In genomic region chr15:89180081-89180541, GRCm38 (mm10) we compare ENCODE assay signal across 9 mouse cellular contexts. TPM values are rescaled to one million over a fixed set of nuclear protein-coding genes. Genes with fewer than 3 reads are reported as not detected.
A peak's percentile ranks its signal among the peaks of the same experiment; 100 is the strongest.
DNase-seq lines count a peak whose midpoint lies in the region; ATAC-seq and TF ChIP-seq lines count a peak whose summit lies in the region.
"Had no signal": no experiment of that assay in that cellular context is flagged by ENCODE, and none has a peak within 500 bp of the region (broad histone marks: within the 10 kb centered on the region; RNA-seq: fewer than 3 reads in every experiment).

No protein-coding gene starts in this region.

- H3K4me1 ChIP-seq in heart, embryonic 10.5 days: peaks cover 73% of the 10 kb centered on the region
- peaks cover 4% of the 10 kb centered on the region for H3K4me1 ChIP-seq in bone marrow, adult 2 months (ENCODE audit: control insufficient read depth, insufficient read depth, low read length)
- peaks cover 67% of the 10 kb centered on the region for H3K4me1 ChIP-seq in liver, embryonic 13.5 days (replicated peaks)
- H3K4me1 ChIP-seq in stomach, embryonic 14.5 days (ENCODE audit: control insufficient read depth, insufficient read depth, low read length): peaks cover 48% of the 10 kb centered on the region

- ATAC-seq in liver, embryonic 13.5 days (ENCODE audit: low read depth): no peak
- ATAC-seq in stomach, embryonic 14.5 days (ENCODE audit: insufficient number of reproducible peaks, insufficient read depth, low FRiP score, low read depth): no peak

- H3K27me3 ChIP-seq in heart, embryonic 10.5 days (ENCODE audit: insufficient read depth, poor library complexity, severe bottlenecking): no peaks in the 10 kb centered on the region
- peaks cover 69% of the 10 kb centered on the region for H3K27me3 ChIP-seq in liver, embryonic 13.5 days
- H3K27me3 ChIP-seq in stomach, embryonic 14.5 days (ENCODE audit: control insufficient read depth, insufficient read depth, low read length): no peaks in the 10 kb centered on the region
- H3K27me3 ChIP-seq: Patski had no signal

- 0 out of 2 replicates have a peak, but pooled peaks cover 6% of the 10 kb centered on the region for H3K36me3 ChIP-seq in heart, embryonic 10.5 days
- no peaks in the 10 kb centered on the region for H3K36me3 ChIP-seq in liver, embryonic 13.5 days
- H3K36me3 ChIP-seq in stomach, embryonic 14.5 days (ENCODE audit: control insufficient read depth, insufficient read depth, low read length): no peaks in the 10 kb centered on the region

- no peak for TF ChIP-seq CTCF in bone marrow, adult 2 months (IDR thresholded peaks at IDR 0.05; ENCODE audit: control insufficient read depth, insufficient read depth, low read length)

- peak overlapping the region; percentile 87 for H3K4me3 ChIP-seq in heart, embryonic 10.5 days
- peak overlapping the region; percentile 54 for H3K4me3 ChIP-seq in bone marrow, adult 2 months (replicated peaks; ENCODE audit: control insufficient read depth, low read depth, low read length)
- H3K4me3 ChIP-seq in liver, embryonic 13.5 days (replicated peaks): peak overlapping the region; percentile 63
- H3K4me3 ChIP-seq in stomach, embryonic 14.5 days (ENCODE audit: low read depth, low read length): peak overlapping the region; percentile 78

- peak overlapping the region; percentile 93 for H3K27ac ChIP-seq in heart, embryonic 10.5 days
- peak overlapping the region; percentile 30 for H3K27ac ChIP-seq in bone marrow, adult 2 months (ENCODE audit: control insufficient read depth, insufficient read depth, low read depth, low read length, poor library complexity)
- peak overlapping the region; percentile 67 for H3K27ac ChIP-seq in liver, embryonic 13.5 days
- H3K27ac ChIP-seq in stomach, embryonic 14.5 days (ENCODE audit: low read length): peak overlapping the region; percentile 86

- 1% methylated on average over 26 of the region's 26 CpGs for WGBS in heart, embryonic 10.5 days
- WGBS in bone marrow, adult 2 months: 6% methylated on average over 26 of the region's 26 CpGs
- 4% methylated on average over 26 of the region's 26 CpGs for WGBS in liver, embryonic 13.5 days (ENCODE audit: insufficient replicate concordance)
- WGBS in stomach, embryonic 14.5 days: 0% methylated on average over 26 of the region's 26 CpGs

- no peaks in the 10 kb centered on the region for H3K9me3 ChIP-seq in heart, embryonic 10.5 days
- no peaks in the 10 kb centered on the region for H3K9me3 ChIP-seq in liver, embryonic 13.5 days (replicated peaks)
- H3K9me3 ChIP-seq in stomach, embryonic 14.5 days (ENCODE audit: control insufficient read depth, low read depth, low read length): no peaks in the 10 kb centered on the region

- H3K9ac ChIP-seq in liver, embryonic 13.5 days: peak overlapping the region; percentile 65
- peak overlapping the region; percentile 87 for H3K9ac ChIP-seq in stomach, embryonic 14.5 days (replicated peaks; ENCODE audit: low read depth, low read length)

- no peak for TF ChIP-seq POLR2A in bone marrow, adult 2 months (IDR thresholded peaks at IDR 0.05; ENCODE audit: borderline replicate concordance, control insufficient read depth, low read depth, low read length)

- peak overlapping the region; percentile 69 for H3K4me2 ChIP-seq in liver, embryonic 13.5 days
- peak overlapping the region; percentile 61 for H3K4me2 ChIP-seq in stomach, embryonic 14.5 days (replicated peaks; ENCODE audit: low read depth, low read length)

- DNase-seq in heart, embryonic 10.5 days (ENCODE audit: low spot score): no peak
- no peak for DNase-seq in heart, adult 11 months
- DNase-seq in heart, postnatal 4 days: peak; percentile 50
- DNase-seq in liver, embryonic 13.5 days: no peak
- no peak for DNase-seq in ovary, postnatal 10 days (ENCODE audit: low spot score)
- no peak for DNase-seq in left cerebral cortex, adult 8-10 months (ENCODE audit: low spot score in 2 of 2)

RNA-seq across cellular contexts. Expression of gene Plxnb2, which starts 0.5 kb away (rescaled TPM):
- 106 and 117 TPM in 2 replicates for polyA plus RNA-seq in heart, embryonic 10.5 days (2016; fragmentation: Nextera tagmentation; extraction: Ambion mirVana)
- polyA plus RNA-seq in bone marrow, adult 2 months (2011; ENCODE audit: insufficient read depth, insufficient read length, low replicate concordance, missing spikeins): 11.1 and 30.9 TPM in 2 replicates
- total RNA-seq in heart, postnatal 4 days (2021): 100 to 1,000 TPM; 132 to 137 TPM
- 20.2 and 21.2 TPM in 2 replicates for polyA plus RNA-seq in liver, embryonic 13.5 days (2015; fragmentation: Nextera tagmentation; extraction: Ambion mirVana)
- 146 and 147 TPM in 2 replicates for polyA plus RNA-seq in stomach, embryonic 14.5 days (2014; fragmentation: Nextera tagmentation; extraction: Ambion mirVana)
- total RNA-seq in left cerebral cortex, adult 8-10 months (2022): 10 to 100 TPM; 42.6 to 60.9 (median 54.8) TPM

RNA-seq across cellular contexts. Expression of gene Dennd6b, which starts 16.2 kb away (rescaled TPM):
- polyA plus RNA-seq in heart, embryonic 10.5 days (2016; fragmentation: Nextera tagmentation; extraction: Ambion mirVana): 23.1 and 23.5 TPM in 2 replicates
- polyA plus RNA-seq in bone marrow, adult 2 months (2011; ENCODE audit: insufficient read depth, insufficient read length, low replicate concordance, missing spikeins): 8.1 and 13.6 TPM in 2 replicates
- 10 to 100 TPM in 1 of 2 experiments, 1 to 10 TPM in 1; 8.7 to 10.3 TPM for total RNA-seq in heart, postnatal 4 days (2021)
- polyA plus RNA-seq in liver, embryonic 13.5 days (2015; fragmentation: Nextera tagmentation; extraction: Ambion mirVana): 3.0 and 3.2 TPM in 2 replicates
- polyA plus RNA-seq in stomach, embryonic 14.5 days (2014; fragmentation: Nextera tagmentation; extraction: Ambion mirVana): 16.4 and 17.6 TPM in 2 replicates
- total RNA-seq in left cerebral cortex, adult 8-10 months (2022): 10 to 100 TPM; 46.2 to 59.3 (median 50.7) TPM

RNA-seq across cellular contexts. Expression of gene Mapk11, which starts 30.7 kb away (rescaled TPM):
- polyA plus RNA-seq in heart, embryonic 10.5 days (2016; fragmentation: Nextera tagmentation; extraction: Ambion mirVana): 4.2 and 4.8 TPM in 2 replicates
- polyA plus RNA-seq in bone marrow, adult 2 months (2011; ENCODE audit: insufficient read depth, insufficient read length, low replicate concordance, missing spikeins): 5.7 and 7.6 TPM in 2 replicates
- total RNA-seq in heart, postnatal 4 days (2021): 1 to 10 TPM; 4.1 to 5.4 TPM
- 0.76 and 0.78 TPM in 2 replicates for polyA plus RNA-seq in liver, embryonic 13.5 days (2015; fragmentation: Nextera tagmentation; extraction: Ambion mirVana)
- 6.5 and 7.9 TPM in 2 replicates for polyA plus RNA-seq in stomach, embryonic 14.5 days (2014; fragmentation: Nextera tagmentation; extraction: Ambion mirVana)
- 10 to 100 TPM; 35.8 to 40.9 (median 39.4) TPM for total RNA-seq in left cerebral cortex, adult 8-10 months (2022)

RNA-seq across cellular contexts. Expression of gene Ppp6r2, which starts 31.2 kb away (rescaled TPM):
- 12.4 and 23.5 TPM in 2 replicates for polyA plus RNA-seq in heart, embryonic 10.5 days (2016; fragmentation: Nextera tagmentation; extraction: Ambion mirVana)
- polyA plus RNA-seq in bone marrow, adult 2 months (2011; ENCODE audit: insufficient read depth, insufficient read length, low replicate concordance, missing spikeins): 42.6 and 54.0 TPM in 2 replicates
- 10 to 100 TPM; 51.4 to 54.7 TPM for total RNA-seq in heart, postnatal 4 days (2021)
- polyA plus RNA-seq in liver, embryonic 13.5 days (2015; fragmentation: Nextera tagmentation; extraction: Ambion mirVana): 16.2 and 17.1 TPM in 2 replicates
- polyA plus RNA-seq in stomach, embryonic 14.5 days (2014; fragmentation: Nextera tagmentation; extraction: Ambion mirVana): 33.5 and 34.6 TPM in 2 replicates
- 100 to 1,000 TPM; 150 to 165 (median 161) TPM for total RNA-seq in left cerebral cortex, adult 8-10 months (2022)

RNA-seq across cellular contexts. Expression of gene Mapk12, which starts 39.6 kb away (rescaled TPM):
- 25.4 and 26.4 TPM in 2 replicates for polyA plus RNA-seq in heart, embryonic 10.5 days (2016; fragmentation: Nextera tagmentation; extraction: Ambion mirVana)
- polyA plus RNA-seq in bone marrow, adult 2 months (2011; ENCODE audit: insufficient read depth, insufficient read length, low replicate concordance, missing spikeins): 6.1 and 14.6 TPM in 2 replicates
- 10 to 100 TPM; 28.8 to 28.9 TPM for total RNA-seq in heart, postnatal 4 days (2021)
- polyA plus RNA-seq in liver, embryonic 13.5 days (2015; fragmentation: Nextera tagmentation; extraction: Ambion mirVana): 1.5 and 1.7 TPM in 2 replicates
- 4.4 and 5.2 TPM in 2 replicates for polyA plus RNA-seq in stomach, embryonic 14.5 days (2014; fragmentation: Nextera tagmentation; extraction: Ambion mirVana)
- total RNA-seq in left cerebral cortex, adult 8-10 months (2022): 10 to 100 TPM in 2 of 4 experiments, 1 to 10 TPM in 2; 9.5 to 10.6 (median 10.1) TPM

Comparison
In these comparisons a context has a peak if more than half of its experiments do, and no peak if none do; other contexts are left out.
1. H3K27ac ChIP-seq: peak in every context shown above with its lines; median percentile 93 in heart, embryonic 10.5 days; 86 in stomach, embryonic 14.5 days; 67 in liver, embryonic 13.5 days; 30 in bone marrow, adult 2 months.